Mouse (Mus musculus): ENCODE results near the gene Prx. TPM values are rescaled to one million over a fixed set of nuclear protein-coding genes. Genes with fewer than 3 reads are reported as not detected.
A peak's percentile ranks its signal among the peaks of the same experiment; 100 is the strongest.

Prx gene
- total and polyA plus RNA-seq, 3 experiments = 0.59 to 0.81 (median 0.59) TPM

- Histone ChIP-seq H3K27ac (peak overlapping the region; percentile 97), H3K36me3 (ENCODE audit: control insufficient read depth, insufficient read depth, low read length) (peaks cover 10% of the 10 kb centered on the region), H3K9ac (ENCODE audit: low read depth, low read length) (peak overlapping the region; percentile 68; the same call in 1 of the 2 replicates), H3K4me3 (peak overlapping the region; percentile 87), H3K79me2 (replicated peaks; ENCODE audit: control insufficient read depth, insufficient read depth, low read length) (no peaks in the 10 kb centered on the region; the same call in 1 of the 2 replicates), H3K27me3 (ENCODE audit: control insufficient read depth, insufficient read depth, low read length) (no peaks in the 10 kb centered on the region), H3K4me1 (ENCODE audit: control insufficient read depth, insufficient read depth, low read length) (peaks cover 8% of the 10 kb centered on the region)
- intact Hi-C loops (cut with DNase I) = loop anchor here (1.0 kb wide), 1 partner anchor 12 kb away; no protein-coding TSS in a partner anchor
- TF ChIP-seq CTCF (IDR thresholded peaks at IDR 0.05) = no peak
- no peak for TF ChIP-seq POLR2A (IDR thresholded peaks at IDR 0.05; ENCODE audit: insufficient read depth, low read depth, low read length)
- no peak for TF ChIP-seq EP300 (IDR thresholded peaks at IDR 0.05; ENCODE audit: insufficient read depth, low read depth, low read length)
- peak; percentile 56 to 61 for DNase-seq
- 2% methylated on average over 13 of the region's 13 CpGs for WGBS
Measured at GRCm38 (mm10) chr7:27486102-27486769, 12.9 kb upstream of the Prx start.

GRCm38 (mm10) chr7:27486770-27487697, 12.1 kb upstream of the Prx start, which contains the start of gene Sertad1:
Gene Sertad1, plus strand, starts transcription at chr7:27486910.
- Histone ChIP-seq H3K4me3 (peak within 1 kb of the TSS; percentile 87), H3K36me3 (ENCODE audit: control insufficient read depth, insufficient read depth, low read length) (peaks cover 10% of the 10 kb centered on the region), H3K27ac (peak within 1 kb of the TSS; percentile 97), H3K4me1 (ENCODE audit: control insufficient read depth, insufficient read depth, low read length) (peaks cover 14% of the 10 kb centered on the region), H3K9ac (ENCODE audit: low read depth, low read length) (peak within 1 kb of the TSS; percentile 93), H3K79me2 (replicated peaks; ENCODE audit: control insufficient read depth, insufficient read depth, low read length) (no peaks in the 10 kb centered on the region; the same call in 1 of the 2 replicates), H3K27me3 (ENCODE audit: control insufficient read depth, insufficient read depth, low read length) (no peaks in the 10 kb centered on the region)
- intact Hi-C loops (cut with DNase I) = loop anchor here (1.0 kb wide), 1 partner anchor 13 kb away; no protein-coding TSS in a partner anchor
- DNase-seq = peak; percentile 100
- TF ChIP-seq CTCF (IDR thresholded peaks at IDR 0.05) = peak; percentile 89
- TF ChIP-seq POLR2A (IDR thresholded peaks at IDR 0.05; ENCODE audit: insufficient read depth, low read depth, low read length) = peak; percentile 100
- peak; percentile 98 for TF ChIP-seq EP300 (IDR thresholded peaks at IDR 0.05; ENCODE audit: insufficient read depth, low read depth, low read length)
- 1% methylated on average over 80 of the region's 80 CpGs for WGBS

- 2% methylated on average over 13 of the region's 13 CpGs for WGBS
- Histone ChIP-seq H3K79me2 (replicated peaks; ENCODE audit: control insufficient read depth, insufficient read depth, low read length) (no peaks in the 10 kb centered on the region; the same call in 1 of the 2 replicates), H3K9ac (ENCODE audit: low read depth, low read length) (peak overlapping the region; percentile 93), H3K36me3 (ENCODE audit: control insufficient read depth, insufficient read depth, low read length) (peaks cover 10% of the 10 kb centered on the region), H3K4me1 (ENCODE audit: control insufficient read depth, insufficient read depth, low read length) (peaks cover 14% of the 10 kb centered on the region), H3K4me3 (peak overlapping the region; percentile 87), H3K27me3 (ENCODE audit: control insufficient read depth, insufficient read depth, low read length) (no peaks in the 10 kb centered on the region), H3K27ac (peak overlapping the region; percentile 97)
- TF ChIP-seq POLR2A (IDR thresholded peaks at IDR 0.05; ENCODE audit: insufficient read depth, low read depth, low read length) (no peak), EP300 (IDR thresholded peaks at IDR 0.05; ENCODE audit: insufficient read depth, low read depth, low read length) (no peak), CTCF (IDR thresholded peaks at IDR 0.05) (no peak)
- intact Hi-C loops (cut with DNase I) = no loop called here
- DNase-seq = peak; percentile 54 to 72
Measured at GRCm38 (mm10) chr7:27487740-27488268, 11.3 kb upstream of the Prx start.

GRCm38 (mm10) chr7:27489270-27489869, 9.8 kb upstream of the Prx start:
- Histone ChIP-seq H3K27me3 (ENCODE audit: control insufficient read depth, insufficient read depth, low read length) (no peaks in the 10 kb centered on the region), H3K36me3 (ENCODE audit: control insufficient read depth, insufficient read depth, low read length) (peaks cover 10% of the 10 kb centered on the region), H3K27ac (peak overlapping the region; percentile 96; the same call in 1 of the 2 replicates), H3K79me2 (replicated peaks; ENCODE audit: control insufficient read depth, insufficient read depth, low read length) (no peaks in the 10 kb centered on the region; the same call in 1 of the 2 replicates), H3K4me1 (ENCODE audit: control insufficient read depth, insufficient read depth, low read length) (peaks cover 16% of the 10 kb centered on the region), H3K4me3 (no peak overlapping the region), H3K9ac (ENCODE audit: low read depth, low read length) (no peak overlapping the region)
- TF ChIP-seq EP300 (IDR thresholded peaks at IDR 0.05; ENCODE audit: insufficient read depth, low read depth, low read length) (no peak), POLR2A (IDR thresholded peaks at IDR 0.05; ENCODE audit: insufficient read depth, low read depth, low read length) (no peak), CTCF (IDR thresholded peaks at IDR 0.05) (no peak)
- intact Hi-C loops (cut with DNase I) = no loop called here
- no peak for DNase-seq
- 87% methylated on average over 25 of the region's 25 CpGs for WGBS

- peaks cover 10% of the 10 kb centered on the region for H3K36me3 ChIP-seq (ENCODE audit: control insufficient read depth, insufficient read depth, low read length)
- peak overlapping the region; percentile 43 for H3K4me3 ChIP-seq
- H3K4me1 ChIP-seq (ENCODE audit: control insufficient read depth, insufficient read depth, low read length) = peaks cover 16% of the 10 kb centered on the region
- DNase-seq = no peak
- no peaks in the 10 kb centered on the region for H3K27me3 ChIP-seq (ENCODE audit: control insufficient read depth, insufficient read depth, low read length)
- intact Hi-C loops (cut with DNase I) = loop anchor here (1.0 to 5.0 kb wide), 4 partner anchors 11 to 312 kb away; no protein-coding TSS in a partner anchor
- WGBS = 4% methylated on average over 4 of the region's 4 CpGs
- peak overlapping the region; percentile 96 for H3K27ac ChIP-seq
- H3K9ac ChIP-seq (ENCODE audit: low read depth, low read length) = peak overlapping the region; percentile 64
- no peak for TF ChIP-seq EP300 (IDR thresholded peaks at IDR 0.05; ENCODE audit: insufficient read depth, low read depth, low read length)
- no peak for TF ChIP-seq POLR2A (IDR thresholded peaks at IDR 0.05; ENCODE audit: insufficient read depth, low read depth, low read length)
- TF ChIP-seq CTCF (IDR thresholded peaks at IDR 0.05) = no peak
- H3K79me2 ChIP-seq (replicated peaks; ENCODE audit: control insufficient read depth, insufficient read depth, low read length) = no peaks in the 10 kb centered on the region; the same call in 1 of the 2 replicates
Measured at GRCm38 (mm10) chr7:27490227-27490542, 8.9 kb upstream of the Prx start.
